Mouse (Mus musculus) liver, adult 2 months (tissue): ENCODE data around the gene E2f7. TPM values are rescaled to one million over a fixed set of nuclear protein-coding genes. Genes with fewer than 3 reads are reported as not detected.

ENCODE experiments used
- DNase-seq: peaks from one replicate; pipeline ENCODE4 v3.0.0-alpha.2; 2011; ENCODE audit warnings: low read depth, low spot score; ENCODE audit errors: extremely low read depth
- H3K27ac ChIP-seq: fragments of 200-500 bp; replicated peaks from 2 replicates; pipeline ENCODE4 v1.5.1; 2012; ENCODE audit warnings: low read depth, mild to moderate bottlenecking, control low read depth, inconsistent platforms, low read length; ENCODE audit not compliant: insufficient read depth
- H3K27me3 ChIP-seq: fragments of 200-500 bp; 2 replicates; pipeline ENCODE4 v1.6.1; 2012; ENCODE audit warnings: mild to moderate bottlenecking, moderate library complexity, low read length, inconsistent platforms; ENCODE audit not compliant: control insufficient read depth, insufficient read depth
- H3K36me3 ChIP-seq: fragments of 200-500 bp; 2 replicates; pipeline ENCODE4 v1.6.1; 2012; ENCODE audit warnings: low read length, inconsistent platforms; ENCODE audit not compliant: control insufficient read depth, insufficient read depth
- H3K4me1 ChIP-seq: fragments of 200-500 bp; 2 replicates; pipeline ENCODE4 v1.6.1; 2011; ENCODE audit warnings: low read length; ENCODE audit not compliant: control insufficient read depth, insufficient read depth
- H3K4me3 ChIP-seq: fragments of 200-500 bp; 2 replicates; pipeline ENCODE4 v1.5.1; 2011; ENCODE audit warnings: low read depth, mild to moderate bottlenecking, control low read depth, low read length, moderate library complexity; ENCODE audit not compliant: insufficient read depth
- H3K79me2 ChIP-seq: fragments of 200-500 bp; 2 replicates; pipeline ENCODE4 v1.6.1; 2012; ENCODE audit warnings: inconsistent platforms, mild to moderate bottlenecking, low read length, moderate library complexity; ENCODE audit not compliant: control insufficient read depth, insufficient read depth
- H3K9ac ChIP-seq: fragments of 200-500 bp; 2 replicates; pipeline ENCODE4 v1.6.1; 2012; ENCODE audit warnings: low read depth, mild to moderate bottlenecking, control low read depth, inconsistent platforms, low read length
- CTCF ChIP-seq: fragments of 200-500 bp; IDR thresholded peaks from 2 replicates; pipeline ENCODE4 v1.5.1; 2011; ENCODE audit warnings: low read depth, low read length, control low read depth
- POLR2A ChIP-seq: fragments of 200-500 bp; IDR thresholded peaks from 2 replicates; pipeline ENCODE4 v1.6.1; 2011; ENCODE audit warnings: low read length, control low read depth; ENCODE audit not compliant: insufficient read depth; ENCODE audit errors: extremely low read depth
- WGBS: fragments of 180-500 bp; shearing (Covaris S2); methylation state at CpG from one replicate; pipeline ENCODE4 v1.1.7; 2018; 5-methylcytosine and 5-hydroxymethylcytosine counted together
- polyA plus RNA-seq: library from polyadenylated mRNA; depleted of rRNA; stranded (reverse); fragments of >200 nt; gene quantifications from 2 replicates; pipeline ENCODE4 v1.2.3, GENCODE M21; 2012
- total RNA-seq: library from RNA; depleted of rRNA; stranded (reverse); fragments of >200 nt; gene quantifications from 2 replicates; pipeline ENCODE4 v1.2.3, GENCODE M21; 2014

E2f7 gene
- total and polyA plus RNA-seq, 2 experiments = 0.13 to 0.46 TPM

GRCm38 (mm10) chr10:110801296-110801695, 56.1 kb downstream of the E2f7 start:
- H3K9ac ChIP-seq = no peak overlapping the region
- H3K79me2 ChIP-seq = no peaks in the 10 kb centered on the region
- no peaks in the 10 kb centered on the region for H3K4me1 ChIP-seq
- DNase-seq = no peak
- H3K27me3 ChIP-seq = no peaks in the 10 kb centered on the region
- TF ChIP-seq POLR2A (no peak), CTCF (no peak)
- no peak overlapping the region for H3K27ac ChIP-seq
- H3K36me3 ChIP-seq = no peaks in the 10 kb centered on the region
- 62% methylated on average over 3 of the region's 3 CpGs for WGBS
- no peak overlapping the region for H3K4me3 ChIP-seq

- no peak for TF ChIP-seq CTCF
- no peak for TF ChIP-seq POLR2A
- H3K4me3 ChIP-seq = no peak overlapping the region
- WGBS = 88% methylated on average over 11 of the region's 11 CpGs
- H3K36me3 ChIP-seq = no peaks in the 10 kb centered on the region
- H3K4me1 ChIP-seq = no peaks in the 10 kb centered on the region
- DNase-seq = no peak
- no peak overlapping the region for H3K9ac ChIP-seq
- H3K79me2 ChIP-seq = no peaks in the 10 kb centered on the region
- no peak overlapping the region for H3K27ac ChIP-seq
- no peaks in the 10 kb centered on the region for H3K27me3 ChIP-seq
These were observed 59.2 kb downstream of the E2f7 start for GRCm38 (mm10) chr10:110804279-110805024.

- no peaks in the 10 kb centered on the region for H3K79me2 ChIP-seq
- no peak for TF ChIP-seq CTCF
- TF ChIP-seq POLR2A = no peak
- H3K36me3 ChIP-seq = no peaks in the 10 kb centered on the region
- H3K27ac ChIP-seq = no peak overlapping the region
- no peak for DNase-seq
- no peaks in the 10 kb centered on the region for H3K27me3 ChIP-seq
- no peaks in the 10 kb centered on the region for H3K4me1 ChIP-seq
- H3K9ac ChIP-seq = no peak overlapping the region
- WGBS = 37% methylated on average over 5 of the region's 5 CpGs
- H3K4me3 ChIP-seq = no peak overlapping the region
These were observed 59.9 kb downstream of the E2f7 start for GRCm38 (mm10) chr10:110805025-110805740.

- DNase-seq = no peak
- Histone ChIP-seq H3K27ac (no peak overlapping the region), H3K79me2 (no peaks in the 10 kb centered on the region), H3K36me3 (no peaks in the 10 kb centered on the region), H3K9ac (no peak overlapping the region), H3K27me3 (no peaks in the 10 kb centered on the region), H3K4me3 (no peak overlapping the region), H3K4me1 (no peaks in the 10 kb centered on the region)
- WGBS = 95% methylated on average over 8 of the region's 8 CpGs
- no peak for TF ChIP-seq POLR2A
- no peak for TF ChIP-seq CTCF
These were observed 61.2 kb downstream of the E2f7 start for GRCm38 (mm10) chr10:110806471-110806870.

- H3K36me3 ChIP-seq = no peaks in the 10 kb centered on the region
- no peak for DNase-seq
- H3K79me2 ChIP-seq = no peaks in the 10 kb centered on the region
- H3K4me1 ChIP-seq = no peaks in the 10 kb centered on the region
- H3K27ac ChIP-seq = no peak overlapping the region
- H3K4me3 ChIP-seq = no peak overlapping the region
- no peaks in the 10 kb centered on the region for H3K27me3 ChIP-seq
- H3K9ac ChIP-seq = no peak overlapping the region
- no peak for TF ChIP-seq POLR2A
- no peak for TF ChIP-seq CTCF
- WGBS = 88% methylated on average over 2 of the region's 2 CpGs
These were observed 65.3 kb downstream of the E2f7 start for GRCm38 (mm10) chr10:110810528-110810927.

DNA sequence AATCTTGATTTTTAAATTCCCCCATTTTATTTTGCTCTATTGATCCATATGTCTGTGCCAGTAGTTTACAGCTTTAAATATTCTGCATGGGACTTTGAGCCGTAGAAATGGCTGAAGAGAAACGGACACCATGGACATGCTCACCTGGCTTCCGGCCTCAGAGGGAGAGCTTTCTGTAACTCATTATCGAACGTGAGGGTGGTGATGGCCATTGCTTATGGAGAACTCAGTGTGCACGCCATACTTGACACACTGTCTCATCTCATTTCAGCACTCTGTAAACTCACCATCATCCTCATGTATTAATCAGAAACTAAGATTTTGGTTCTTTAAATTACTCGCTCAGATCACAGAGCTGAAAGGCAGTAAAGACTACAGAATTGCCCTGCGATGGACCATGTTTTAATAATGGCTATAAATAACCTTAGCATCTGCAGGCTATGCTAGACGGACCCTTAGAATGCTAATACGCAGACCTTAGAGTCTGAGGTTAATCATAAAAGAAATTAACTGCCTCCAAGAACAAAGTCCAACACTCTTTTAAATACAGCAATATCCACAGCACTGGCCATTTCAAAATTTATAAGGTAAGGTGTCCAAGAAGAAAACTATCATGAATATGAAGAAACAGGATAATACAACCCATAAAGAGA, 66.1 kb downstream of the E2f7 start:
- Histone ChIP-seq H3K4me1 (no peaks in the 10 kb centered on the region), H3K27ac (no peak overlapping the region), H3K27me3 (no peaks in the 10 kb centered on the region), H3K79me2 (no peaks in the 10 kb centered on the region), H3K4me3 (no peak overlapping the region), H3K9ac (no peak overlapping the region), H3K36me3 (no peaks in the 10 kb centered on the region)
- 65% methylated on average over 10 of the region's 10 CpGs for WGBS
- DNase-seq = no peak
- no peak for TF ChIP-seq CTCF
- no peak for TF ChIP-seq POLR2A
